Mouse (Mus musculus): Measurements from ENCODE around the gene Lage3.

- TF ChIP-seq ZNF384 (IDR thresholded peaks at IDR 0.05; ENCODE audit: low read depth, low read length), result no peak
- no peak for TF ChIP-seq MAFK (IDR thresholded peaks at IDR 0.05; ENCODE audit: insufficient read depth, low read depth, low read length)
These were observed 562 bp downstream of the Lage3 start for GRCm38 (mm10) chrX:74352645-74353466.

Data from ES-E14 (cell line).